Mouse (Mus musculus) right cerebral cortex, postnatal 10 days (tissue): Measurements from ENCODE around the gene Prkar1a.
A peak's percentile ranks its signal among the peaks of the same experiment; 100 is the strongest.

Source experiments
- DNase-seq, 2 experiments: peaks; one replicate each; pipeline ENCODE4 v3.0.0; 2021; ENCODE audit warnings: low spot score in 2 of 2

Prkar1a gene

GRCm38 (mm10) chr11:109672881-109673739, 23.9 kb downstream of the Prkar1a start:
- peak in 1 of 2 experiments; percentile 31 for DNase-seq

GRCm38 (mm10) chr11:109673741-109674140, 24.5 kb downstream of the Prkar1a start:
- no peak for DNase-seq

GRCm38 (mm10) chr11:109674542-109674941, 25.3 kb downstream of the Prkar1a start:
- DNase-seq = no peak

GRCm38 (mm10) chr11:109675208-109675607, 26.0 kb downstream of the Prkar1a start:
- no peak for DNase-seq

- DNase-seq = no peak
Measured at GRCm38 (mm10) chr11:109675771-109676170, 26.6 kb downstream of the Prkar1a start.

GRCm38 (mm10) chr11:109676621-109677373, 27.6 kb downstream of the Prkar1a start:
- no peak for DNase-seq

- DNase-seq = no peak
Measured at GRCm38 (mm10) chr11:109678291-109678690, 29.1 kb downstream of the Prkar1a start.

GRCm38 (mm10) chr11:109680934-109681333, 31.7 kb downstream of the Prkar1a start:
- no peak for DNase-seq

- no peak for DNase-seq
Measured at GRCm38 (mm10) chr11:109681556-109681955, 32.4 kb downstream of the Prkar1a start.

- no peak for DNase-seq
Measured at GRCm38 (mm10) chr11:109682221-109682620, 33.0 kb downstream of the Prkar1a start.

GRCm38 (mm10) chr11:109689539-109689938, 40.3 kb downstream of the Prkar1a start:
- no peak for DNase-seq

GRCm38 (mm10) chr11:109692737-109693136, 43.5 kb downstream of the Prkar1a start:
- no peak for DNase-seq

GRCm38 (mm10) chr11:109696519-109696918, 47.3 kb downstream of the Prkar1a start:
- DNase-seq = no peak

GRCm38 (mm10) chr11:109697089-109697643, 48.0 kb downstream of the Prkar1a start:
- DNase-seq = no peak

GRCm38 (mm10) chr11:109698740-109699139, 49.5 kb downstream of the Prkar1a start:
- DNase-seq = no peak

GRCm38 (mm10) chr11:109699784-109700183, 50.6 kb downstream of the Prkar1a start:
- no peak for DNase-seq

GRCm38 (mm10) chr11:109700761-109701160, 51.6 kb downstream of the Prkar1a start:
- DNase-seq = no peak

GRCm38 (mm10) chr11:109702031-109702815, 53.0 kb downstream of the Prkar1a start:
- DNase-seq = no peak

- DNase-seq = no peak
Measured at GRCm38 (mm10) chr11:109703845-109704244, 54.6 kb downstream of the Prkar1a start.

- DNase-seq = no peak
Measured at GRCm38 (mm10) chr11:109704311-109705205, 55.4 kb downstream of the Prkar1a start.
